Mouse (Mus musculus): Measurements from ENCODE around the gene Dop1b.
"Not testable (repeated sequence)": the region's sequence is repeated elsewhere in the genome, so short reads cannot be mapped to it uniquely, and the experiment has no call there.

Gene Dop1b

DNA sequence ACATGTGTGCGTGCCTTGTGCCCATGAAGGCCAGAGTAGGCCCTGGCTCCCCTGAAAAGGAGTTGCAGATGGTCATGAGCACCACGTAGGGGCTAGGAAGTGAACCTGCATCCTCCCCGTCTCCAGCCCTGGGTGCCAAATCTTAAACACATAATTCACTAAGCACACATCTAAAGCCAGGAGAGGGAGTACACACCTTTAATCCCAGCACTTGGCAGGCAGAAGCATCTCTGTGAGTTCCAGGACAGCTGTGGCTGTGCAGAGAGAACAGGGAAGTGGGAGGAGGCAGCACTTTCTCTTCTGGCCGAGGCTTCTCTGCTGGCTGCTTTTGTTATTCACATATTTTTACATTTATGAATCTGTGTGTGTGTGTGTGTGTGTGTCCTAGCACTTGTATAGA is 52.9 kb downstream of the Dop1b start:
- DNase-seq, result no peak

DNA sequence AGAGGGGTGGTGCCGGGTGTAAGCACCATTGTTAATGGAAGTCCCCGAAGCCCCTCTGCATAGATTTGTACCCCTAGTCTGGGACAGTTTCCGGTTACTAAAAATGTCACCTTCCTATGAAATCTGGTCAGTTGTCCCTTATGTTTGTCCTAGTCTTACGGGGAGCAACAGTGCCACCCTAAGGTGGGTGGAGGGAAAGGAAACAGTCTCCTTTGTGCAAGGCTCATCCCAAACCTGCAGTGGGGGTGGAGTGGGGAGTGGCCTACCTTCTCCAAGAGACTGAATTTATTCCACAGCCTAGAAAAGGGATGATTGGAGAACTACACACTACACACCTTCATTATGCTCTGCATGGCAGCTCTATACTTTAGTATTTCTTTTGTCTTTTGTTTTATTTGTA is 55.3 kb downstream of the Dop1b start:
- DNase-seq, result peak; percentile 70

DNA sequence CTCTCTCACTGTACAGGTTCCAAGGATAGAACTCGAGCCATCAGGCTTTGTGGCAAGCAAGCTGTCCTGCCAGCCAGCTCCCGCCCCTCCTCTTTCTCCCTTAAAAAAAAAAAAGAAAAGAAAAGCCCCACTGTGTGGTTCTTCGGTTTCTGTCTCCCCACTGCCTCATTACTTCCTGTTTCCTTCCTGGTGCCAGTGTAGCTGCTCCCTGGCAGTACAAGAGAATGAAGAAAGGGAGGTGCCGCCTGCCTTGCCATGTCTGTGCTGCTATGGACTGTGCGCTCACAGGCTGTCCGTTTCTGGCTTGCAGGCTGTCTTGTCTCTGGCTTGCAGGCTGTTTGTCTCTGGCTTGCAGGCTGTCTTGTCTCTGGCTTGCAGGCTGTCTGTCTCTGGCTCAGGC is 55.8 kb downstream of the Dop1b start:
- no peak for DNase-seq

DNA sequence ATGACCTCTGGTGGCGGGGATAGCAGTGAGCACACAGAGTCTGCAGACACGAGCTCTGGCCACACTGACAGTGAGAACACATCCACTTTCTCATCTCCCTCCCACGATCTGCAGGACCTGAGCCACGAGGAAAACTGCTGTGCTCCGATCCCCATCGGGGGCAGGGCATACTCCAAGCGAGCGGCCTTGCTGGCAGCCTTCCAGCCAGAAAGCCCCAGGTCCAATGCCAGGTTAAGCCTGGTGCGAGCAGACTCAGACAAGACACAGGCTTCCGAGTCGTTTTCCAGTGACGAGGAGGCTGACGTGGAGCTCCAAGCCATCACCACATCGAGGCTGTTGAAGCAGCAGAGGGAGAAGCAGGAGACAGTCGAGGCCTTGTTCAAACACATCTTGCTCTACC is 57.9 kb downstream of the Dop1b start:
- no peak for DNase-seq

DNA sequence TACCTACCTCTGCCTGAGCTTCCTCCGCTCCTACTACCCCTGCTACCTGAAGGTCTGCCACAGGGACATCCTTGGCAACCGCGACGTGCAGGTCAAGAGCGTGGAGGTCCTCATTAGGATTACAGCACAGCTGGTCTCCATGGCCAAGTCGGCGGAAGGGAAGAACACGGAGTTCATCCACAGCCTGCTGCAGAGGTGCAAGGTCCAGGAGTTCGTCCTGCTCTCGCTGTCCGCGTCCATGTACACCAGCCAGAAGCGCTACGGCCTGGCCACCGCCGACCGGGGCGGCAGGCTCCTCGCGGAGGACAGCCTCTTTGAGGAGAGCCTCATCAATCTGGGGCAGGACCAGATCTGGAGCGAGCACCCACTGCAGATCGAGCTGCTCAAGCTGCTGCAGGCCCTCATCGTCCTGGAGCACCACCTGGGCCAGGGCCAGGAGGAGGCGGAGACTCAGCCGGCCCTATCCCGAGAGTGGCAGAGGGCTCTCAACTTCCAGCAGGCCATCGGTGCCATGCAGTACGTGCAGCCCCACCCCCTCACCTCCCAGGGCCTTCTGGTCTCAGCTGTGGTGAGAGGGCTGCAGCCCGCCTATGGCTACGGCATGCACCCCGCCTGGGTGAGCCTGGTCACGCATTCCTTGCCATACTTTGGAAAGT is 58.7 kb downstream of the Dop1b start:
- DNase-seq, result no peak

DNA sequence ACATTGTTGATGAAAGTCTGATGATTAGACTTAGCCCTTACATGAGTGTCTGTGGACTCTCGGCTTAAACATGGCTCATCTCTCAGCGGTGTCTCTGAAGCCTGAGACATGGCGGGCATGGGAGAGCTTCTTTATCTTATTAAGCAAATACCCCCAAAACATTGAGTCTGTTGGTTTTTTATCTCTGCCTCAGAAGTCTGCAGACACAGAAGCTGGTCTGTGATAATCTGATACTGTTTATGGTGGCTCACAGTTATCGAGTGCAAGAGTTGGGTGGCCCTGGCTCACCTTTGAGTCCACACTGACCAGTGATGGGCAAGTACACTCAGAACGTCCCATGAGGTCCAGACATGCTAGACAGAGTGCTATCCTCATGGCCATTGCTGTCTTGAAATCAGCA is 63.0 kb downstream of the Dop1b start:
- DNase-seq, result no peak

DNA sequence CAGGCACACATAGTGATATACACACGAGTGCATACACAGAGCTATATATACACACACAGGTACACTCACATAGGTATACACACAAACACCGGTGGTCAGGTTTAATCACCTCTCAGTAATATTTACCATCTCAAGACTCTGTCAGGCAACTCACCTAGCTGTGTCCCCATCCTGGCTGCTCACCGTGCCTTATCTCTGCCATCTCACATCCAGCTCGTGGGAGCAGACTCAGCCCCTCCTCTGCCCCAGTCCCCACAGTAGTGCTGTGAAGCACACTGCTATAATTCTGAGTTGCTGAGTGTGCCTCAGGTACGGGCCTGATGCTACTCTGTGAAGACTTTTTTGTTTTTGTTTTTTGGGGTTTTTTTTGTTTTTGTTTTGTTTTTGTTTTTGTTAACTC is 64.8 kb downstream of the Dop1b start:
- DNase-seq, result no peak

DNA sequence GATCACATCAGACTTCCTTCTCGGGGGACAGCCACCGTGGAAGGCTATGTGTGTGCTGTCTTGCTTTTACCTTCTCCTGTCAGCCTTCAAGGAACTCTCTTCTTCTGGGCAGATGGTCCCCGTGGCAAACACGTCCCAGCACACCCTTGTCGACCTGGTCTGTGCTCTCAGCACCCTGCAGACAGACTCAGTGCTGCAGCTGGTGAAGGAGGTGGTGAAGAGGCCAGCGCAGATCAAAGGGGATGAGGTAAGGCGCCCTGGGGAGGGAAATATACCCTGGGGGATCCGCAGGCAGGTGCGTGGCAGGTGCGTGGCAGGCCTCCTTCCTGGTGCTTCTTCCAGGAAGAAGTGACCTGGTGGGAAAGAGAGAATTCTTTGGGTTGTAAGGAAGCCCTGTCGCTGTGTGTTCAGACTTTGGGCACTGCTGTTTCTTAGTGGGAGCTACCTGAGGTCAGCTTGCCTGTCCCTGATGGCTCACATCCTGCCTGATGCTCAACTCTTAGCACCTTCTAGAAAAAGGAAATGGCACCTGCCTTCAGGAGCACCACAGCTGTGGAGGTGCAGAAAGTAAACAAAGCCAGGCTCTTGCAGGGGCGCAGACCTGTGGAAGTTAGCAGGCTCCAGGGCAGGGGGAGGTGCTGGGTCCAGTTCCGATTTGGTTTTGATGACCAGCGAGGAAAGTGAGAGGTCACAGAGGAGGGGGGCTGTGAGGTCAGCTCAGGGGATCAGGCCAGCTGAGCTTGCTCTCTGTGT is 65.7 kb downstream of the Dop1b start:
- DNase-seq, result no peak

DNA sequence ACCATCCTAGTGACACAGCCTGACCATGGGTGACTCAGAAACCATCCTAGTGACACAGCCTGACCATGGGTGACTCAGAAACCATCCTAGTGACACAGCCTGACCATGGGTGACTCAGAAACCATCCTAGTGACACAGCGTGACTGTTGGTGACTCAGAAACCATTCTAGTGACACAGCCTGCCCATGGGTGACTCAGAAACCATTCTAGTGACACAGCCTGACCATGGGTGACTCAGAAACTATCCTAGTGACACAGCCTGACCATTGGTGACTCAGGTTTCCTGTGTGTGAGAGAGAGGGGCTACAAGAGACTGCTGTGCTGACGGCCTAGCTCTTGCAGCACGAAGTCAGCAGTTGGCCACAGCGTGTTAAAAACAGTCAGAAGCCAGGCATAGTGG is 66.7 kb downstream of the Dop1b start:
- not testable (repeated sequence) for DNase-seq

DNA sequence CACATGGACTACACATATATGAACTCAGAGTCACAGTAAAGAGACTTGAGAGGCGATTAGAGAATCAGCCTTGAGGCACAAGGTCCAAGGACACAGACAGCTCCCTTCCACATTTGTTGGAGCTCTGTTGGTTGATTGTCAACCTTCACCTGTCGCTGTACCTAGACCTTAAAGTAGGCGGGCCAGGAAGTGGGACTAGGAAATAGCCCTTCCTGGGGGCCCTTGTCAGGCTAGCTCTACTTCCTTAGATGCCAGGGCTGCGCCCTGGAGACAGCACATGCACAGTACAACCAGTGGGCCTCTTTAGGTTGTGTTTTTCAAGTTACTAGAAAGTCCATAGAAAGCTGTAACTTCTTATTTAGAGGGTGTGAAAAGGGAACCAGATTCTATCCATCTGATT is 67.8 kb downstream of the Dop1b start:
- DNase-seq, result no peak

DNA sequence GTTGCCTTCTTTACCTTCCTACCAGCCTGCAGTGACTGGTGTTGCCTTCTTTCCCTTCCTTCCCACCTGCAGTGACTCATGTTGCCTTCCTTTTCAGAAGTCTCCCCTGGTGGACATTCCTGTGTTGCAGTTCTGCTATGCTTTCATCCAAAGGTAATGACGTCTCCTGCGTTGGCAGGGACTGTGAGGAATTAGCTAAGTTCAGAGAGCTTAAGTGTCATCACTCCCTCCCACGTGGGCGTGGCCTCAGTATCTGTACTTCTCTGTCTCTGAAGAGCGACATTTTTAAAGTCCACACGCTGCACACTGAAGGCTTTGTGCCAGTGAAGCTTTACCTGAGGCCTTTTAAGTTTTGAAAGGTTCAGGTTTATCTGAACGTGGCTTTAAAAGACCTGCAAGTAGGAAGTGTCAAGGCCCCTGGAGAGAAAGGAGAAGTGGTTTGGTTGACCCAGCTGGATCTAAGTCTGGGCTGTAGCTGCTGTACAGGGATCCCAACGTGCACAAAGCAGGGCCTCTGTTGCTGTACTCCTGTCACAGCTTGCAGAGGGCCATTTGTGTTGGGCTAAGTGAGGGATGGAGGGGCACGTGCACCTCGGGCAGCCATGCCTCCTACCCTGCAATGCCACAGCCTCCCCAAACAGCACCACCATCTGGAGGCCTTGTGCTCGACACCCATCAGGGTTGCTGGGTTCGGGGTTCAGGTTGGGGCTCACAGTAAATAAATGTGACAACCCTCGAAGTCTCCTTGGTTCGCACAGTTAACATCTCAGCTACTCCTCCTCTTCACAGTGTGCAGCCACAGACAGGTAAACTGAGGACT is 69.2 kb downstream of the Dop1b start:
- no peak for DNase-seq

DNA sequence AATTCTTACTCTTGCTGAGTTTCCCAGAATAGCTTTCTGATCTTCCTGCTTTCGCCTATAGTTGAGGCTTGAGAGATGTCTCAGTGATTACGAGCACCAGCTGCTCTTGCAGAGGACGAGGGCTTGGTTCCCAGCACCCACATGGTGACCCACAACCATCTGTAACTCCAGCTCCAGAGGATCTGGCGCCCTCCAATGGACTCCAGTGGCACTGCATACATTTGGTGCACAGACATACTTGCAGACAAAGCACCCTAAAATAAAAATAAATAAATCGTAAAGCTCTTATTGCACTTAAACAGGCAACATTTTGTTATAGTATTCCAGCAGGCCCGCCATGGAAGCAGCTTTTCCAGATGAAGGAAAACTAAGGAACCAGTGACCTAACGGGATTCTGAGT is 72.5 kb downstream of the Dop1b start:
- no peak for DNase-seq

DNA sequence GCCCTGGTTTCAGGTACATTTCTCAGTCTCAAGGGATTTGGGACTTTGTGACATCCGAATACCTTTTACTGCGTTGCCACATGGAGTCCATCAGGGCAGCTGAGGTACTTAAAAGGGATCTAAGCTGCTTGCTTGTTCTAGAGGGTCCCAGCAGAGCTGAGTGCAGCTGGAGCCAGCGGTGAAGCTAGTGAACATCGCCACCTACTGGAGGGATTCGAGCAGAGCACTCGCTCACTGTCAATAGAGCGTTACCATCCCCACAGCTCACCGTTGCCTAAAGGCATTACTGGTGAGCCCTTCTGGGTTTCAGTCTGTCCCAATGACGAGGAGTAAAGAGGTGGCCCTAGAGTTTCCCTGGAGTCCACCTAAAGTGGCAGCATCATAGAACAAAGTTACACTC is 74.1 kb downstream of the Dop1b start:
- no peak for DNase-seq

DNA sequence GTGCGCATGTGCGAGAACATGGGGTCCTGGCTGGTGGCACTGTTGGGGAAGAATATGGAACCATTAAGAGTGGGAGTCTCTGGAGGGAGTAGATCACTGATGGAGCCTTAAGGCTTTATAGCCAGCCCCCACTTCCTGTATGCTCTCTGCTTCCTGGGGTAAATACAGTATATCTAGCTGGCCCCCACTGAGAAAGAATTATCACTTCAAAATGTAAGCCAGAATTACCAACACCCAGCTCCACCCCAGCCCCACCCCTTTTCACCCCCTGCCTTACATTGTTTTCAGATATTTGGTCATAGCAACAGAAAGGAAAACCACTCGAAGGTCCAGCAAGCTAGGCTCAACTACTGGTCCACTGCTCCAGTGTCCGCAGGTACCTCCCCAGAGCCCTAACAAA is 76.7 kb downstream of the Dop1b start:
- DNase-seq, result no peak

DNA sequence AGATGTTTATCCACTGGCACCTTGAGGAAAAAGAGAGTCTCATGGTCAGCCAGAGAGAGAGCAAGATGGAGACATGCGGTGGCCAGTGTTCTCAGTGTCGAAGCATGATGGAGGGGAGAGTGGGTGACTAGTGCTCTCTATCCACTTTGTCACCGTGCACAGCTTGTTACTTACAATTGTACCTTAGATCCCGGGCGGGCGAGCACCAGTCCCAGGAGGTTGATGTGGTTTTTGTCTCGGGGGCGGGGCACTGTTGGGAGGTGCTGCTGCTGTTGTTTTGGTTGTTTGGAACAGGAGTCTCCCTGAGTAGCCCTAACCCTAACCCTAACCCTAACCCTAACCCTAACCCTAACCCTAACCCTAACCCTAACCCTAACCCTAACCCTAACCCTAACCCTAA is 77.2 kb downstream of the Dop1b start:
- no peak for DNase-seq

DNA sequence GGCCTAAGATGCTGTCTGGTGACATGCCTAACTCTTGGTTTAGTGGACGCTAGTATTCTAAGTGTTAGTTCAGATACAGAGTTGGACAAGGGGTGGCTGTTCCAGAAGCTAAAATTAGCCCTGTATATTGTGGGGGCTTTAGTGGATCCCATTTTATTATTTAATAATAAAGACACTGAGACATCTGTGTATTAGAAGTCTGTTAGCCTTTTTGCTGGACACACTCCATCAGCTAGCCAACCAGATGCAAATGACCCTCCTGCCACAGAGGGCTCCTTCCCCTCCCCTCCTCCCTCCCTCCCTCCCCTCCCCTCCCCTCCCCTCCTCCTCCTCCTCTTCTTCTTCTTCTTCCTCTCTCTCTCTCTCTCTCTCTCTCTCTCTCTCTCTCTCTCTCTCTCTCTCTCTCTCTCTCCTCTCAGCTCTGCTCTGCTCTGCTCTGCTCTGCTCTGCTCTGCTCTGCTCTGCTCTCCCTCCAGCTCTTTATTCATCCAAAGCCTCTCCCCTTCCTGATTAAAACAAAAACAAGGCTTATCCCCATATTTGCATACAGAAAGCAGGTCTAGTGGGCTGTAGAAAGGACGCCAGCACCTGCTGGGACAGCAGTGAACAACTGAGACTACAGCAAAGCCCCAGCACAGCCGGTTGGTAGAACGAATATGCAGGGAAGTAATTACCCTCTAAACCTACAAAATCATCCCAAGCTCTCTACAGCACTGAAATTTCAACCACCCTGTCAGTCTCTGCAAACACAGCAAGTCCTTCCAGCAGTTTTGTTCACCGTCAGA is 78.5 kb downstream of the Dop1b start:
- no peak for DNase-seq

DNA sequence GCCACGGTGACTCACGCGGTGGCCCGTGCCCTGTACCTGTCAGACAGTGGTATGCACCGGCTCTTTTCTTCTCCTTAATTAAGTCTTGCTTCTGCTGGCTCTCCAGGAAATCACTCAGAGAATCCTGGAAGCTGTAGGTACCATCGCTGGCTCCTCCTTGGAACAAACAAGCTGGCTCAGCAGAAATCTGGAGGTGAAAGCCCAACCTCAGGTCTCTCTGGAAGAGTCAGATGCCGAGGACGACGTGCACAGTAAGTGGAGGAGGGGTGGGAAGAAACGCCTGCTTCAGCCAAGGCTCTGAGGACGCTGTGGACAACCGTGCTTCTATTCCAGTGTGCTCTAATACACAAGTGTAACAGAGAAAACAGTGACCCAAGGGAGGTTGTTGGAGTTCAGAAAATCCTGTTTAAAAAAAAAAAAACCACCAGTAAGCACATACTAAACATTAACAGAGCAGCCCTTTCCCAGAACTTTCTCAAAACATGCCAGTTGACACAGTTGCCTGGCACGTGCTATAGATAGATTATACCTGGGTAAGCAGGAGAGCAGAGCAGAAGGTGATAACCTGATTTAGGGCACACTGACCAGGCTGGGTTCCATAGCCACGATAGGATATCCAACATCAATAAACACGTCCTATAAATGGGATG is 81.4 kb downstream of the Dop1b start:
- no peak for DNase-seq

DNA sequence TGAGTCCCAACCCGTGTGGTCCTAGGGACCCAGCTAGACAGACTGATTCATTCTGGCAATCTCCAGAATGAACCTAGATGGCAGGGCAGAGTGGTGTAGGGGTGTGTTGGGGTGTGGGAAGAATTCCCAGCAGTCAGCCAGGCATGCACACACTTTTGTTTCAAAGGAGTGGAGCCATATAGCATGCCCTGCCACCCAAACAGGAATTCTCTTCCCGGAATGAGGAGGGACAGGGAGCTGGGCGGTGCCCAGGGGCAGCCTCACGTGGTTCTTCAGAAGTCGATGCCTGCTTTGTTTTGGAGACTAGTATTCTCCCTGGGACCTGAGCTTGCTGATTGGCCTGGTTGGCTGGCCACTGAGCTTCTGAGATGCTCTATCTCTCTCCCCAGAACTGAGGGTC is 83.1 kb downstream of the Dop1b start:
- DNase-seq, result no peak

DNA sequence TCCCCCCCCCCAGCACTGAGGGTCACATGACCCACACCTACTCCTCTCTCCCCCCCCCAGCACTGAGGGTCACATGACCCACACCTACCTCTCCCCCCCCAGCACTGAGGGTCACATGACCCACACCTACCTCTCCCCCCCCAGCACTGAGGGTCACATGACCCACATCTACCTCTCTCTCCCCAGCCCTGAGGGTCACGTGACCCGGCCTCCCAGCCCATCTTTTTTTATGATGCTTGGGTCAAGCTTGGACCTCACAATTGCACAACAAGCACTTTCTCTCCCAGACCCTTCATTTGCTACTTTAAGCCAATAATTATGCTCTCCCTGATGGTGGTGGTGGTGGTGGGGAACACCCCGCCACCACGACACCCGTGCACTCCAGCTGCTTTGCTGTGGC is 83.7 kb downstream of the Dop1b start:
- DNase-seq, result no peak

DNA sequence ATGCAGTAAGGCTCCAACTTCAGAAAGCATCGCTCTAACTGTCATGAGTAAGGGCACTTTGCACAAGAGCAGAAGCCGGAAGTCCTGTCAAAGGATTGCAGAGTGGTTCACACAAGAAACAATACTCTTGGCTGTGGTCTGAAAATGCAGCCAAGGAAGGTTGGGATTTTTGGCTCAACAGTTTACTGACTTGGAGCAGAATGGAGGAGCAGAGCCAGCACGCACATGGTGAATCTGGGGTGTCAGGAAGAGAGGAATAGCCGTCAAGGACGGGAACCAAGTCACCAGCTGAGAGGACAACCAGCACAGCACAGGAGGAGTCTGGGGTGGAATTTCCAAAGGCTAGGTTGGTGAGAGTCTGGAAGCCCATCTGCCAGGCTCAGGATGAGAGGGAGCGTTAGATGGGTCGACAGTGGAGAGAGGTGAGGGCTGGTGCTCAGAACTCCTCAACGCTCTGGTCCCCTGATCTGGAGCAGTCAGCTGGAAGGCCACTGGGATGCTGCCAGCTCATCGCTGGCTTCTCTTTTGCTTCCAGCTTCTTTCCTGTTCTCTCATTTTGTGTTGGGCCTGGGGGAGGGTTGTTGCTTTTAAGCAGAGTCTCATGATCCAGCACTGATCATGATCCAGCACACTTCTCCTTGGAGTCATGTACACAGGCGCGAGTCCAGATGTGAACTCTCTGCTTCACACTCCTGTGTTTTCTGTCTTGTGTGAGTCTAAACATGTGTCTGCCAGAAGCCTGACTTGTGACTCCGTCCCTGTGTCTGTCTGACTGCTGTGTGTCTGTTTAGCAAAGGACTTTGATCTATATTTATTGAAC is 85.5 kb downstream of the Dop1b start:
- DNase-seq, result peak; percentile 69

DNA sequence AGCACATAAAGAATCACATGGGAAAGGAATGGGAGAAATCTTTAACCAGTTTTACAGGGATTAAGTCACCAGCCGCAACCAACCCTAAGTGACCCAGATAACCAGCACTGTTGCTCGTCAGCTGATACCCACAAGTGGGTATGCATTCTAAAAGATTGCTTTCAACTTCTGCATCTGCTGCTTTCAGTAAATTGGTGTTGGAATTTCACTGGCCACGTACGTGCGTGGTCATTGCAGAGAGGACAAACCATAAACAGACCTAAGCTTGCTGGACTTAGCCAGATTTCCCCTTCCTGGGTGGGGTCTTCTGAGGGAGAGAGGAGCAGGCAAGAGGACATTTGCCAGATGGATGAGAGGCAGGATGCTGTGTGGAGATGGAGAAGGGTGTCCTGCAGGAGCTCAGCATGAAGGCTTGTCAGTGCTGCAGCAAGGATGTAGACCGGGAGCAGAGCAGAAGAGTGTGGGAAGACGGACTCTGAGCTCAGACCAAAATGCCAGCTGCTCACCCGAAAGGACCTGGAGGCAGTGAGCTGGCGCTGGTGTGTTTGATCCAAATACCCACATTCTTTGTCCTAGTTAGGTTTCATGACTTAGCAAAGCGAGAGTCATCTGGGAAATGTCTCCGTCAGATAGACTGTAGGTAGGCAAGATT is 86.3 kb downstream of the Dop1b start:
- DNase-seq, result no peak
